Mouse (Mus musculus): ENCODE measurements around the gene Zscan10.

GRCm38 (mm10) chr17:23654001-23654400 lies 53.3 kb downstream of the Zscan10 start:
- no peak for TF ChIP-seq TAL1 (IDR thresholded peaks at IDR 0.05; ENCODE audit: low read length)
- no peak for TF ChIP-seq GATA1 (IDR thresholded peaks at IDR 0.05; ENCODE audit: low read length)
